Mouse (Mus musculus) liver, embryonic 14.5 days (tissue): ENCODE measurements around the gene Olfr1377. TPM values are rescaled to one million over a fixed set of nuclear protein-coding genes. Genes with fewer than 3 reads are reported as not detected.
"Not testable (repeated sequence)": the region's sequence is repeated elsewhere in the genome, so short reads cannot be mapped to it uniquely, and the experiment has no call there.

Source experiments
- ATAC-seq: fragments of 200-750 bp; cut with Nextera tagmentation; 2 replicates; pipeline ENCODE4 v1.8.0; 2017; ENCODE audit warnings: moderate number of reproducible peaks, mild to moderate bottlenecking, moderate library complexity; ENCODE audit not compliant: insufficient read depth
- DNase-seq, 3 experiments: peaks; one replicate each; pipeline ENCODE4 v3.0.0-alpha.2; 2012 to 2013; ENCODE audit warnings: low read depth in 3 of 3, low spot score in 3 of 3
- H3K27ac ChIP-seq: fragments of 300-500 bp; sonication (generic); 2 replicates; pipeline ENCODE4 v1.5.1; 2014; ENCODE audit warnings: moderate library complexity, mild to moderate bottlenecking, control low read depth, inconsistent platforms
- H3K27me3 ChIP-seq: fragments of 300-500 bp; sonication (generic); 2 replicates; pipeline ENCODE4 v1.6.1; 2014; ENCODE audit warnings: mild to moderate bottlenecking, low read length, moderate library complexity; ENCODE audit not compliant: control insufficient read depth, insufficient read depth
- H3K36me3 ChIP-seq: fragments of 300-500 bp; sonication (generic); replicated peaks from 2 replicates; pipeline ENCODE4 v1.6.1; 2014; ENCODE audit warnings: low read depth; ENCODE audit not compliant: control insufficient read depth, insufficient read depth
- H3K4me1 ChIP-seq, 2 experiments: fragments of 200-500 bp in 1 of 2; fragments of 300-500 bp in 1 of 2; sonication (generic) in 1 of 2; replicated peaks; 2 replicates each; pipeline ENCODE4 v1.6.1; 2012 to 2014; ENCODE audit warnings: antibody characterized with exemption in 1 of 2, inconsistent platforms in 1 of 2, low read length in 1 of 2; ENCODE audit not compliant: control insufficient read depth in 2 of 2, insufficient read depth in 2 of 2
- H3K4me2 ChIP-seq: fragments of 300-500 bp; sonication (generic); 2 replicates; pipeline ENCODE4 v1.6.1; 2014; ENCODE audit warnings: low read depth, mild to moderate bottlenecking, control low read depth, moderate library complexity
- H3K4me3 ChIP-seq, 2 experiments: fragments of 200-500 bp in 1 of 2; fragments of 300-500 bp in 1 of 2; sonication (generic) in 1 of 2; 2 replicates each; pipeline ENCODE4 v1.5.1; 2012 to 2014; ENCODE audit warnings: low read depth in 2 of 2, low read length in 2 of 2, mild to moderate bottlenecking in 2 of 2, control low read depth in 1 of 2, inconsistent platforms in 1 of 2, moderate library complexity in 1 of 2; ENCODE audit not compliant: insufficient read depth in 1 of 2
- H3K9ac ChIP-seq: fragments of 300-500 bp; sonication (generic); replicated peaks from 2 replicates; pipeline ENCODE4 v1.6.1; 2014; ENCODE audit warnings: mild to moderate bottlenecking, control low read depth, moderate library complexity
- H3K9me3 ChIP-seq: fragments of 300-500 bp; sonication (generic); 2 replicates; pipeline ENCODE4 v1.6.1; 2016; ENCODE audit warnings: low read length, mixed read lengths; ENCODE audit not compliant: control insufficient read depth
- CTCF ChIP-seq: IDR thresholded peaks from 2 replicates; pipeline ENCODE4 v1.5.1; 2016; ENCODE audit warnings: antibody characterized with exemption, low read depth, control low read depth
- EP300 ChIP-seq: IDR thresholded peaks from 2 replicates; pipeline ENCODE4 v1.6.1; 2016; ENCODE audit warnings: antibody characterized with exemption, low read depth
- WGBS: fragments of 180-500 bp; shearing (Covaris S2); extraction: QIAGEN DNeasy Blood & Tissue Kit; methylation state at CpG from one replicate; pipeline ENCODE4 v1.1.7; 2014; ENCODE audit not compliant: insufficient replicate concordance; 5-methylcytosine and 5-hydroxymethylcytosine counted together
- polyA plus RNA-seq, 2 experiments: library from polyadenylated mRNA; depleted of rRNA in 1 of 2; stranded (reverse) in 1 of 2; unstranded in 1 of 2; fragments of >200 nt; fragmentation: Nextera tagmentation in 1 of 2; extraction: Ambion mirVana in 1 of 2; gene quantifications; 2 replicates each; pipeline versions ENCODE4 v1.2.1 to v1.2.3; 2012 to 2014

Olfr1377 gene
- polyA plus RNA-seq, 2 experiments = not detected

GRCm38 (mm10) chr11:50977216-50977615 is 4.6 kb upstream of the Olfr1377 start:
- H3K4me3 ChIP-seq = no peak overlapping the region
- H3K27ac ChIP-seq = no peak overlapping the region
- H3K27me3 ChIP-seq = no peaks in the 10 kb centered on the region
- peak; percentile 36 for TF ChIP-seq CTCF
- TF ChIP-seq EP300 = no peak
- 46% methylated on average over 4 of the region's 4 CpGs for WGBS
- no peaks in the 10 kb centered on the region for H3K9me3 ChIP-seq
- H3K9ac ChIP-seq = no peak overlapping the region
- no peaks in the 10 kb centered on the region for H3K4me1 ChIP-seq
- H3K4me2 ChIP-seq = no peak overlapping the region
- DNase-seq (no peak), ATAC-seq (no peak)
- H3K36me3 ChIP-seq = no peaks in the 10 kb centered on the region

GRCm38 (mm10) chr11:51003296-51003695 is 21.5 kb downstream of the Olfr1377 start, which contains the start of gene Olfr51:
Gene Olfr51 (plus strand): TSS chr11:51003596.
- H3K4me2 ChIP-seq = no peak within 1 kb of the TSS
- TF ChIP-seq CTCF (no peak), EP300 (no peak)
- no peaks in the 10 kb centered on the region for H3K36me3 ChIP-seq
- no peaks in the 10 kb centered on the region for H3K9me3 ChIP-seq
- no peak within 1 kb of the TSS for H3K4me3 ChIP-seq
- 45% methylated on average over 5 of the region's 5 CpGs for WGBS
- H3K27ac ChIP-seq = no peak within 1 kb of the TSS
- ATAC-seq = no peak
- H3K9ac ChIP-seq = no peak within 1 kb of the TSS
- no peaks in the 10 kb centered on the region for H3K27me3 ChIP-seq
- no peaks in the 10 kb centered on the region for H3K4me1 ChIP-seq
- no peak for DNase-seq

- Histone ChIP-seq H3K9ac (no peak overlapping the region), H3K36me3 (no peaks in the 10 kb centered on the region), H3K4me3 (no peak overlapping the region), H3K9me3 (no peaks in the 10 kb centered on the region), H3K4me2 (no peak overlapping the region), H3K27ac (no peak overlapping the region), H3K27me3 (no peaks in the 10 kb centered on the region), H3K4me1 (no peaks in the 10 kb centered on the region)
- TF ChIP-seq CTCF = no peak
- TF ChIP-seq EP300 = no peak
- ATAC-seq (no peak), DNase-seq (no peak)
- whole genome bisulfite sequencing = 56% methylated on average over 5 of the region's 5 CpGs
Measured at GRCm38 (mm10) chr11:51011821-51012220, 30.1 kb downstream of the Olfr1377 start.

- 32% methylated on average over 1 of the region's 1 CpGs for WGBS
Measured at GRCm38 (mm10) chr11:51013936-51014335, 32.2 kb downstream of the Olfr1377 start, which contains the start of gene Olfr54. Gene Olfr54 (plus strand): TSS chr11:51014236.

GRCm38 (mm10) chr11:51016341-51016740 is 34.6 kb downstream of the Olfr1377 start:
- peak; percentile 53; the same call in 1 of the 2 replicates for ATAC-seq
- no peak for TF ChIP-seq CTCF
- Histone ChIP-seq H3K4me1 (no peaks in the 10 kb centered on the region), H3K4me2 (no peak overlapping the region), H3K9ac (no peak overlapping the region), H3K27ac (no peak overlapping the region), H3K9me3 (no peaks in the 10 kb centered on the region), H3K4me3 (no peak overlapping the region), H3K27me3 (no peaks in the 10 kb centered on the region), H3K36me3 (no peaks in the 10 kb centered on the region)
- 21% methylated on average over 2 of the region's 2 CpGs for WGBS
- peak in 2 of 3 experiments; percentile 3 to 12 for DNase-seq

More at GRCm38 (mm10) chr11:51013936-51014335, 32.2 kb downstream of the Olfr1377 start, which contains the start of gene Olfr54:
- Histone ChIP-seq H3K27me3 (no peaks in the 10 kb centered on the region), H3K4me1 (no peaks in the 10 kb centered on the region), H3K9me3 (no peaks in the 10 kb centered on the region), H3K4me2 (no peak within 1 kb of the TSS), H3K36me3 (no peaks in the 10 kb centered on the region), H3K27ac (no peak within 1 kb of the TSS), H3K9ac (no peak within 1 kb of the TSS), H3K4me3 (no peak within 1 kb of the TSS)
- TF ChIP-seq EP300 (no peak), CTCF (no peak)
- ATAC-seq (no peak), DNase-seq (no peak)

- not testable (repeated sequence) for H3K4me2 ChIP-seq
Measured at GRCm38 (mm10) chr11:51026811-51027210, 45.0 kb downstream of the Olfr1377 start.

GRCm38 (mm10) chr11:51029381-51029780 is 47.6 kb downstream of the Olfr1377 start:
- not testable (repeated sequence) for H3K27me3 ChIP-seq, H3K4me3 ChIP-seq, H3K27ac ChIP-seq, DNase-seq, H3K4me1 ChIP-seq, H3K4me2 ChIP-seq, ATAC-seq, H3K36me3 ChIP-seq, H3K9me3 ChIP-seq, H3K9ac ChIP-seq
- 58% methylated on average over 8 of the region's 8 CpGs for WGBS

More at GRCm38 (mm10) chr11:51026811-51027210, 45.0 kb downstream of the Olfr1377 start:
- not testable (repeated sequence) for DNase-seq, H3K27me3 ChIP-seq, H3K27ac ChIP-seq, H3K36me3 ChIP-seq, ATAC-seq, H3K9me3 ChIP-seq, H3K4me3 ChIP-seq, H3K9ac ChIP-seq, H3K4me1 ChIP-seq
- WGBS = 69% methylated on average over 11 of the region's 11 CpGs
